Mouse (Mus musculus) midbrain, embryonic 14.5 days (tissue): ENCODE results near the gene Shank1. TPM values are rescaled to one million over a fixed set of nuclear protein-coding genes. Genes with fewer than 3 reads are reported as not detected.

Source experiments
- ATAC-seq: fragments of 200-750 bp; cut with Nextera tagmentation; 2 replicates; pipeline ENCODE4 v1.8.0; 2017; ENCODE audit warnings: moderate number of reproducible peaks, moderate library complexity; ENCODE audit not compliant: low FRiP score, low TSS enrichment
- DNase-seq: peaks from one replicate; pipeline ENCODE4 v3.0.0-alpha.2; 2015
- H3K27ac ChIP-seq: fragments of 300-500 bp; sonication (generic); replicated peaks from 2 replicates; pipeline ENCODE4 v1.5.1; 2014; ENCODE audit warnings: mild to moderate bottlenecking, low read depth, low read length, moderate library complexity
- H3K27me3 ChIP-seq: fragments of 300-500 bp; sonication (generic); 2 replicates; pipeline ENCODE4 v1.6.1; 2014; ENCODE audit warnings: low read length, control low read depth, mixed read lengths; ENCODE audit not compliant: control insufficient read depth, insufficient read depth
- H3K36me3 ChIP-seq: fragments of 300-500 bp; sonication (generic); 2 replicates; pipeline ENCODE4 v1.6.1; 2014; ENCODE audit warnings: low read length, control low read depth; ENCODE audit not compliant: control insufficient read depth, insufficient read depth
- H3K4me1 ChIP-seq: fragments of 300-500 bp; sonication (generic); 2 replicates; pipeline ENCODE4 v1.6.1; 2014; ENCODE audit warnings: mild to moderate bottlenecking, antibody characterized with exemption, low read length, control low read depth; ENCODE audit not compliant: control insufficient read depth, insufficient read depth
- H3K4me2 ChIP-seq: fragments of 300-500 bp; sonication (generic); 2 replicates; pipeline ENCODE4 v1.6.1; 2014; ENCODE audit warnings: mild to moderate bottlenecking, low read length, moderate library complexity
- H3K4me3 ChIP-seq: fragments of 300-500 bp; sonication (generic); replicated peaks from 2 replicates; pipeline ENCODE4 v1.5.1; 2014; ENCODE audit warnings: low read depth, low read length
- H3K9ac ChIP-seq: fragments of 300-500 bp; sonication (generic); replicated peaks from 2 replicates; pipeline ENCODE4 v1.6.1; 2014; ENCODE audit warnings: mild to moderate bottlenecking, low read length, moderate library complexity
- H3K9me3 ChIP-seq: fragments of 300-500 bp; sonication (generic); 2 replicates; pipeline ENCODE4 v1.6.1; 2016; ENCODE audit warnings: low read length, control low read depth, mixed read lengths; ENCODE audit not compliant: control insufficient read depth
- WGBS: fragments of 180-500 bp; shearing (Covaris S2); extraction: QIAGEN DNeasy Blood & Tissue Kit; methylation state at CpG from one replicate; pipeline ENCODE4 v1.1.7; 2014; 5-methylcytosine and 5-hydroxymethylcytosine counted together
- polyA plus RNA-seq: library from polyadenylated mRNA; unstranded; fragments of >200 nt; fragmentation: Nextera tagmentation; extraction: Ambion mirVana; gene quantifications from 2 replicates; pipeline ENCODE4 v1.2.1, GENCODE M21; 2014

The Shank1 gene
- polyA plus RNA-seq, 1 experiment from 2014 or later = 35.1 TPM

DNA sequence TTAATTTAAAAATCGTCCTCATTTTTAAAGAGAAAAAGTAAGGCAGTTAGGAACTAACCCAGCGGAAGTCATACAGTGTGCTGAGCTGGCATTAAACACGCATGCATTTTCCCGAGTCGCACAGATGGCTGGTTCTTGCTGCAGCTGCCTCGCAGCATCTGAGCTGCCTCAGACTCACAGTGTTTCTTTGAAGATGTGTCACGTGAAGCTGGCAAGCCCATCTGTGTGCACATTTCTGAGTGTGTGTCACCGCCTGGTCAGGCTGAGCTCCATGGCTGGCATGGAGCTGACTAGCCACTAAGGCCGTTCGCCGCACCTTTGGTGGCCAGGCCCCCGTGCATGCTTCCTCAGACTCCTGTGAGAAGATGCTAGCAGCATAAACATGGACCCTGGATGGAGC is 72.5 kb downstream of the Shank1 start:
- Histone ChIP-seq H3K9me3 (no peaks in the 10 kb centered on the region), H3K9ac (no peak overlapping the region; the same call in 1 of the 2 replicates), H3K4me2 (no peak overlapping the region), H3K4me1 (0 out of 2 replicates have a peak, but pooled peaks cover 8% of the 10 kb centered on the region), H3K27me3 (no peaks in the 10 kb centered on the region; the same call in 1 of the 2 replicates), H3K36me3 (no peaks in the 10 kb centered on the region), H3K4me3 (no peak overlapping the region), H3K27ac (peak overlapping the region; percentile 68; the same call in 1 of the 2 replicates)
- WGBS = 59% methylated on average over 12 of the region's 12 CpGs
- peak; percentile 67 for DNase-seq
- no peak; the same call in 1 of the 2 replicates for ATAC-seq

GRCm38 (mm10) chr7:44383980-44384715 is 74.1 kb downstream of the Shank1 start, which contains the start of gene Syt3:
Gene Syt3, plus strand, starts transcription at chr7:44384102.
- under 1% methylated on average over 31 of the region's 33 CpGs for WGBS

GRCm38 (mm10) chr7:44384716-44385059 is 74.6 kb downstream of the Shank1 start:
- WGBS = under 1% methylated on average over 17 of the region's 17 CpGs
- Histone ChIP-seq H3K27ac (0 out of 2 replicates have a peak overlapping the region, but pooled peaks have one; percentile 20), H3K4me1 (0 out of 2 replicates have a peak, but pooled peaks cover 8% of the 10 kb centered on the region), H3K4me2 (peak overlapping the region; percentile 96), H3K9ac (peak overlapping the region; percentile 70), H3K27me3 (no peaks in the 10 kb centered on the region; the same call in 1 of the 2 replicates), H3K36me3 (no peaks in the 10 kb centered on the region), H3K9me3 (no peaks in the 10 kb centered on the region), H3K4me3 (peak overlapping the region; percentile 53)
- DNase-seq = no peak
- ATAC-seq = peak; percentile 57; the same call in 1 of the 2 replicates

More at GRCm38 (mm10) chr7:44383980-44384715, 74.1 kb downstream of the Shank1 start, which contains the start of gene Syt3:
- H3K9me3 ChIP-seq = no peaks in the 10 kb centered on the region
- H3K27ac ChIP-seq = peak within 1 kb of the TSS; percentile 68
- peak within 1 kb of the TSS; percentile 53 for H3K4me3 ChIP-seq
- peak within 1 kb of the TSS; percentile 96 for H3K4me2 ChIP-seq
- no peaks in the 10 kb centered on the region for H3K36me3 ChIP-seq
- peak within 1 kb of the TSS; percentile 70 for H3K9ac ChIP-seq
- H3K4me1 ChIP-seq = 0 out of 2 replicates have a peak, but pooled peaks cover 8% of the 10 kb centered on the region
- DNase-seq (peak; percentile 93), ATAC-seq (peak; percentile 85)
- no peaks in the 10 kb centered on the region; the same call in 1 of the 2 replicates for H3K27me3 ChIP-seq

DNA sequence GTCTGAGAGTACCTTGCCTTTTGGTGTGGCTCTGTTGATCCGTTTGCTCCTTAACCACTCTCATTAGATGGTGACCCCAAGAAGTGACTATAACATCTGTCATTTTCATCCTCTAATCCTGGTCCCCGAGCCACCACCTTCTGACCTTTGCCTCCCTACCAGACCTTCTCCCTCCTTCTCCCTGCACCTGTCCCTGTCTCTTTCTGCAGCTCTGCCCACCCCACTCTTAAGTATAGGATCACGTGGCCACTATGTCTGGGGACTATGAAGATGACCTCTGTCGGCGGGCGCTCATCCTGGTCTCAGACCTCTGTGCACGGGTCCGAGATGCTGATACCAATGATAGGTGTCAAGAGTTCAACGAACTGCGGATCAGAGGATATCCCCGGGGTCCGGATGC is 75.7 kb downstream of the Shank1 start, which contains the start of gene 1700008O03Rik:
TSS of gene 1700008O03Rik (minus strand) at position 101 of the 400 bp plus-strand sequence.
- 84% methylated on average over 12 of the region's 12 CpGs for WGBS
- no peaks in the 10 kb centered on the region; the same call in 1 of the 2 replicates for H3K27me3 ChIP-seq
- H3K4me2 ChIP-seq = peak within 1 kb of the TSS; percentile 96
- DNase-seq (no peak), ATAC-seq (no peak)
- peak within 1 kb of the TSS; percentile 70 for H3K9ac ChIP-seq
- peak within 1 kb of the TSS; percentile 53 for H3K4me3 ChIP-seq
- H3K9me3 ChIP-seq = no peaks in the 10 kb centered on the region
- no peaks in the 10 kb centered on the region for H3K36me3 ChIP-seq
- 0 out of 2 replicates have a peak within 1 kb of the TSS, but pooled peaks have one; percentile 20 for H3K27ac ChIP-seq
- H3K4me1 ChIP-seq = 0 out of 2 replicates have a peak, but pooled peaks cover 8% of the 10 kb centered on the region

DNA sequence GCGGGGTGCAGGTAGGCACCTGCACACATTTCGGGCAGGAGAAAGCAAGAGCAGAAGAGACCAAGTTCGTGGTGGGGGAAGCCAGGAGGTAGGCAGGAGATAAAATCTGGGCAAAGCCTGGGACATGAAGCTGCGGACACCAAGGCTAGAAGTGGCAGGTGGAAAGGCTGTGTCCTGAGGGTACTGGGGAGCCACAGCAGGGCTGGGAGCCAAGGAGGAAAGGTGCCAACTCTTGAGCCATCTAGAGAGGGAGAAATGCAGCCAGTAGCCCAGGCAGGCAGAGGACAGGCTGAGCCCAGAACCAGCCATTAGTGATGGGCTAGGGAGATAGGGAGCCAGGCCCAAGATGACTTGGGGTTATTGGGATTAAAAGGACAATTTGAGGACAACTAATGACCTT is 81.8 kb downstream of the Shank1 start:
- Histone ChIP-seq H3K4me3 (no peak overlapping the region), H3K4me2 (no peak overlapping the region), H3K27ac (no peak overlapping the region), H3K27me3 (no peaks in the 10 kb centered on the region), H3K36me3 (no peaks in the 10 kb centered on the region), H3K9me3 (no peaks in the 10 kb centered on the region), H3K9ac (no peak overlapping the region), H3K4me1 (no peaks in the 10 kb centered on the region)
- 91% methylated on average over 4 of the region's 4 CpGs for WGBS
- ATAC-seq (no peak), DNase-seq (no peak)

GRCm38 (mm10) chr7:44392341-44392740 is 82.3 kb downstream of the Shank1 start:
- WGBS = 87% methylated on average over 14 of the region's 14 CpGs
- H3K4me3 ChIP-seq = no peak overlapping the region
- ATAC-seq = no peak

DNA sequence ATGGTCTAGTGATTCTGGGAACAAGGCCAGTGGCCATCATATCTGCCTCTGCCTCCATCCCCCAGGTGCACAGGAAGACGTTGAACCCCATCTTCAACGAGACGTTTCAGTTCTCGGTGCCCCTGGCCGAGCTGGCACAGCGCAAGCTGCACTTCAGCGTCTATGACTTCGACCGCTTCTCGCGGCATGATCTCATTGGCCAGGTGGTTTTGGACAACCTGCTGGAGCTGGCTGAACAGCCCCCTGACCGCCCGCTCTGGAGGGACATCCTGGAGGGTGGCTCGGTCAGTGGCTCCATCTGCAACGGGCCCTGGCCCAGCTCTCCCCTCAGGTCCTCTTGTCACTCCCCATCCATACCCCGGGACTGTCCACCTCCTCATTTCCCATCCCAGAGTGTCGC is 83.2 kb downstream of the Shank1 start:
- no peak for DNase-seq
- ATAC-seq = no peak

More at GRCm38 (mm10) chr7:44392341-44392740, 82.3 kb downstream of the Shank1 start:
- no peak for DNase-seq
- H3K27me3 ChIP-seq = no peaks in the 10 kb centered on the region
- H3K4me1 ChIP-seq = no peaks in the 10 kb centered on the region
- H3K4me2 ChIP-seq = no peak overlapping the region
- H3K9me3 ChIP-seq = no peaks in the 10 kb centered on the region
- no peaks in the 10 kb centered on the region for H3K36me3 ChIP-seq
- H3K9ac ChIP-seq = no peak overlapping the region
- H3K27ac ChIP-seq = no peak overlapping the region

DNA sequence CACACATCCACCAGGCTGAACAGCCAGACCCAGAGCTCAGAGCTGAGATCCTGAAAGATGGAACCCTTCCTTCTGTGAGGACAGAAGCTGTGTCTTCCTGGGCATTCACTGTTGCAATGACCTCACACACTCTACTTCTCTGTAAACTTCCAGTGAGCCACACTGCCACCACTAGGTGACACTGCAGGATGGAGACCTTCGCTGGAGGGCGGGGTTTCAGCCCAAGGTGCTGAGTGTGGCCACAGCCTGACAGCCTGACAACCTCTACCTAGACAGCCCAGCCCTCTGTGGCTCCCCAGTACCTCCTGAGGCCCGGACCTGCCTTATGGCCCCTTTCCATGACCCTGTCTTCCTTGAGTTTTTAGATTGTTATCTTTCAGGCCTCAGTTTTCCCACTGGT is 88.5 kb downstream of the Shank1 start:
- Histone ChIP-seq H3K27ac (no peak overlapping the region), H3K4me3 (no peak overlapping the region), H3K4me2 (no peak overlapping the region), H3K9ac (no peak overlapping the region), H3K36me3 (no peaks in the 10 kb centered on the region), H3K4me1 (no peaks in the 10 kb centered on the region), H3K9me3 (no peaks in the 10 kb centered on the region), H3K27me3 (no peaks in the 10 kb centered on the region)
- DNase-seq (peak; percentile 83), ATAC-seq (peak; percentile 69)
- WGBS = 20% methylated on average over 3 of the region's 3 CpGs

More for the DNA sequence above, 83.2 kb downstream of the Shank1 start:
- 88% methylated on average over 17 of the region's 17 CpGs for WGBS
- H3K4me1 ChIP-seq = no peaks in the 10 kb centered on the region
- no peaks in the 10 kb centered on the region for H3K27me3 ChIP-seq
- no peaks in the 10 kb centered on the region for H3K36me3 ChIP-seq
- H3K4me3 ChIP-seq = no peak overlapping the region
- H3K4me2 ChIP-seq = no peak overlapping the region
- no peak overlapping the region for H3K27ac ChIP-seq
- no peaks in the 10 kb centered on the region for H3K9me3 ChIP-seq
- no peak overlapping the region for H3K9ac ChIP-seq
